Mouse (Mus musculus) NIH3T3 (cell line): ENCODE results near the gene Eng.

ENCODE experiments used
- DNase-seq: peaks from one replicate; pipeline ENCODE4 v3.0.0-alpha.2; 2012; ENCODE audit warnings: low read depth

Eng gene

DNA sequence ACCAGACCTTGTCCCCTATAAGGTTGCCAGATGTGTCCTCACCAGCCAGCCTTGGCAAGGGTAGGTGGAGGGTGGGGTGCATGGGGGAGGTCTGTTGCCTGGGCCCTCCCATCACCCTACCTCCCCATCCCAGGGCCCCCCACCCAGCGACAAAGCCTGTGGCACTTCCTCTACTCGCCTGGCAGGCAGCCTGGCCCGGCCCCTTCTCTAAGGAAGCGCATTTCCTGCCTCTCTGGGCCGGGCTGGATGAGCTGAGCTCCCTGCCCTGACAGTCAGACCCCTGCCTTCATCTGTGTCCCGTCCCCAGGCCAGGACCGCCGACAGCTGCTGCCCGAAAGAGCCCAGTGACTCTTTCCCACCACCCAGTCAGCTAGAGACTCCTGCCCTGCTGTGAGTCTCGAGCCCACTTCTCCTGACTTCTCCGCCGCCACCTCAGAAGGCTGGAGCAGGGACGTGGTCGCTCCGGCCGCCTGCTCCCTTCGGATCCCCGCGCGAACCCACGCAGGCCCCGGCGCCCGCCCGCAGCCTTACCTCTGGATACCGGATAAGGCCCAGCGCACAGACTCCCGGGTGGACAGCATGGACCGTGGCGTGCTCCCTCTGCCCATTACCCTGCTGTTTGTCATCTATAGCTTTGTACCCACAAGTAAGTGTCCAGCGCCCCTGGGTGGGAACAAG, at the start of gene Eng:
Gene Eng, plus strand, starts transcription at position 217 of the 678 bp plus-strand sequence.
- DNase-seq, result no peak

GRCm38 (mm10) chr2:32596725-32597124, 49.7 kb upstream of the Eng start:
- no peak for DNase-seq

- DNase-seq, result no peak
Measured at GRCm38 (mm10) chr2:32597248-32597647, 49.1 kb upstream of the Eng start.

- no peak for DNase-seq
Measured at GRCm38 (mm10) chr2:32597699-32598098, 48.7 kb upstream of the Eng start.

DNA sequence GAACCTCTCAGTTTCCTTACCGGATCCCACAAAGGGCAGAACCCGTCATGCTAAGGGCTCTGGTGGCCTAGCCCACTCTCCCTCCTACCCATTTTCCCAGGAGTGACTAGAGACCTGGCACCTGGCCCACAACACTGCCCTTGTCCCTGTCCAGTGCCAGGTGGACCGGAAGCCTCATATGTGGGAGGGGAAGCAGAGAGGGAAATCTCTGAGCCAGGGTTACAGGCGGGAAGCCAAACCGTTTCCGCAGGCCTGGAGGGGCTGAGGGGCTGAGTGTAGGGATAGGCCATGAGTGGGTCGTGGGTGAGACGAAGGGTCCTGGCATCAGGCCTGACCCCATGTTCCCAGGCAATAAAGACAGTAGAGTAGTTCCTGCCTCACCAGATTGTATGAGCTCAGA, 47.9 kb upstream of the Eng start:
- no peak for DNase-seq

GRCm38 (mm10) chr2:32599409-32599808, 47.0 kb upstream of the Eng start, which contains the start of gene St6galnac6:
St6galnac6 (plus strand) TSS chr2:32599709.
- DNase-seq, result no peak

DNA sequence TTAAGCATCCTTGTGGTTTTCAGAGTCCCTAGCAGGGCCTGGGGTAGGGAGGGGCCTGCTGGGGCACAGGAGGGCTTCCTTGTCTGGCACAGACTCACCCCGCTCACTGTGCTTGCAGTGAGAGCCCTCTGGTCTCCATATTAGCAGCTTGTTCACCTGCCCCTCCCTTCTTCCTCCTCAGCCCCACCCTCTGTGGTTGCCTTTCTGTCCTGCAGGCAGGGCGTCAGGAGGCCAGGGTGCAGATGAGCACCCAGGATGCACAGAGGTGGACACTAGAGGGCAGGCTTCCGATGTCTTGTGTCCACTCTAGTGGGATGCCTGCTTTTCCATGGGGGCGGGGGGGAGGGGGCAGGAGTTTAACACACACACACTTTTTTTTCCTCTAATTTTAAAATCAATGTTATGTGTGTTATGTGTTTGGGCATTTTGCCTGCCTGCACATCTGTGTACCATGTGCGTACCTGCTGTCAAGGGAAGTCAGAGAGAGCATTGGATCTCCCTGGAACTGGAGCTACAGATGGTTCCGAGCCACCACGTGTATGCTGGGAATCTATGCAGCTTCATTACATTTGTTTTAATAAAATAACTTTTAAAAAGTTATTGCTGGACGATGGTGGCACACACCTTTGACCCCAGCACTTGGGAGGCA, 44.9 kb upstream of the Eng start:
- peak; percentile 73 for DNase-seq

- peak; percentile 86 for DNase-seq
Measured at GRCm38 (mm10) chr2:32602600-32603054, 43.8 kb upstream of the Eng start.

DNA sequence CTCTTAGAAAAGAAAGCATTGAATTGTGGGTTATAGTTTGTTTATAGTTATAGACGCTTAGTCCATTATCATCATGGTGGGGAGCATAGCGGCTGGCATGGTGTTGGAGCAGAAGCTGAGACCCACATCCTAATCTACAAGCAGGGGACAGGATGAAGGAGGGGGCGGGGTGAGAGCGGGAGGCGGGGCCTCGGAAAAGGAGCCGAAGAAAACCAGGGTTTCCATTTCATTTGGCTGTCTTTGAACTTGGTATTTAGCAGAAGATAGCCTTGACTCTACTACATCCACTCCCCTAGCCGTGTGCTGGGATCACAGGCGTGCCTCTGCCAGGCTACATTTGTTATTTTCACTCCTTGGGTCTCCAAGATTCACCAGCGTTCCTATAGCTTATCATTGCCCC, 41.8 kb upstream of the Eng start:
- DNase-seq, result no peak

GRCm38 (mm10) chr2:32606161-32607142, 39.9 kb upstream of the Eng start:
- DNase-seq, result peak; percentile 94

- peak; percentile 71 for DNase-seq
Measured at GRCm38 (mm10) chr2:32607262-32607947, 39.0 kb upstream of the Eng start.

- DNase-seq, result peak; percentile 79
Measured at GRCm38 (mm10) chr2:32608141-32608777, 38.1 kb upstream of the Eng start.

GRCm38 (mm10) chr2:32608778-32609435, 37.5 kb upstream of the Eng start:
- DNase-seq, result no peak

- DNase-seq, result peak; percentile 40
Measured at GRCm38 (mm10) chr2:32610610-32611229, 35.7 kb upstream of the Eng start.

DNA sequence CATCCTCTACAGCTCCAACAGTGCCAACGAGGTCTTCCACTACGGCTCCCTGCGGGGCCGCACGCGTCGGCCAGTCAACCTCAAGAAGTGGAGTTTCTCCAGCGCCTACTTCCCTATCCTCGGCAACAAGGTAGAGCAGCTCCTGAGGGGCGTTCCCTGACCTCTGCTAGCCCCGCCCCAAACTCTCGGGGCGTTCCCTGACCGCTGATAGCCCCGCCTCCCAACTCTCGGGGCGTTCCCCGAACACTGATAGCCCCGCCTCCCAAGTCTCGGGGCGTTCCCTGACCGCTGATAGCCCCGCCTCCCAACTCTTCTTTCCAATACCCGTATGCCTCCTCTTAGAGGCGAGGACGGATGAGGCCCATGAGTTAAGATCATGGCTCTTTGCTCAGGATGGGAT, 34.1 kb upstream of the Eng start:
- no peak for DNase-seq

DNA sequence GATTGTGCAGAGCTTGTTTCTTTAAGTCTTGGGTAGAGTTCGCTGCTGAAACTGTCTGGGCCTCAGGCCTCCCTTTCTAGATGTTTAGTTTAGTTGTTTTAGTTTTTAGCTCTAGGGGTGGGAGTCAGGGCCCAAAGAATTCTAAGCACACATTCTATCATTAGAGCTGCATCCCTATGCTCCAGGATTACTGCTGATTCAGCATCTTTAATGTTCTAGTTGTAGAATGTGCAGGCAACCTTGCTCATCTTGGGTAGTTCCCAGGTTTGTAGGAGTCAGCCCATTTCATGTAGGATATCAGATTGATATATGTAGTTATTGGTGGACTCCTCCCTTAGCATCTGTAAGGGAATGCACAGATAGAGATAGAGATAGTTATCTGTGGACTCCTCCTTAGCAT, 29.3 kb upstream of the Eng start:
- DNase-seq, result no peak

DNA sequence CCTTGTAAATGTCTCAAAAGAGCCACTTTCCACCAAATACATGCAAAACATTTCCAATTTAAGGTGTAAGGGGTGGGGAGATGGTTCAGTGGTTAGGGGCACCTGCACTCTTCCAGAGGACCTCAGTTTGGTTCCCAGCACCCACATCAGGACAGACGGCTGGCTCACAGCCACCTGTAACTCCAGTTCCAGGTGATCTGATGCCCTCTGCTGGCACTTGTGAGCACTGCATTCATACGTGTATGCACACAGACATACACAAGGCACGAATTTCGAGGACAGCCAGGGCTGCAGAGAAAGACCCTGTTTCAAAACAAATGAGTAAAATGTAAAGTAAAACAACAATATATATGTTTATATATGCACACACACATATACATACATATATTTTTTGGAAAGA, 28.8 kb upstream of the Eng start:
- peak; percentile 56 for DNase-seq

GRCm38 (mm10) chr2:32618051-32618450, 28.3 kb upstream of the Eng start:
- no peak for DNase-seq

GRCm38 (mm10) chr2:32620682-32621516, 25.5 kb upstream of the Eng start:
- peak; percentile 72 for DNase-seq

DNA sequence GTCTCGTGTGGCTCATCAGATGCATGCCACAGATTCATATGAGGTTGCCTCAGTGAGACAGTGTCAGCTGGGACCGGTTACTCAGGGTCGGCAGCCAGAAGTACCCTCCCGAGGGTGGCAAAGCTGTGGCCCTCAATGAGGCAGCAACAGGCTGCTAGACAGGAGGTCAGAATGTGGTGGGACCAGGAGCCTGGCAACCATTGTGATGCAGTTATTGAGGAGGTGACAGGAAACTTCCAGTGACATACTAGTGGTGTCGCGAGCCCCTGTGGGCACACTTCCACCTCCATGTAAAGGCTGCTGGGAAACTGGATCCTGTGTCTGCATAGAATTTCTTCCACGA, 24.9 kb upstream of the Eng start, which contains the start of gene Ak1:
Gene Ak1, plus strand, starts transcription at position 242 of the 343 bp plus-strand sequence.
- no peak for DNase-seq
